Mouse (Mus musculus) midbrain, embryonic 16.5 days (tissue): Measurements from ENCODE around the gene Hdac7. TPM values are rescaled to one million over a fixed set of nuclear protein-coding genes. Genes with fewer than 3 reads are reported as not detected.

Source experiments
- ATAC-seq: fragments of 200-750 bp; cut with Nextera tagmentation; 2 replicates; pipeline ENCODE4 v1.8.0; 2017; ENCODE audit warnings: moderate TSS enrichment
- H3K27ac ChIP-seq: fragments of 300-500 bp; sonication (generic); 2 replicates; pipeline ENCODE4 v1.5.1; 2014; ENCODE audit warnings: mild to moderate bottlenecking, low read length, mixed read lengths
- H3K27me3 ChIP-seq: fragments of 300-500 bp; sonication (generic); 2 replicates; pipeline ENCODE4 v1.6.1; 2014; ENCODE audit warnings: low read depth, low read length, mixed read lengths; ENCODE audit not compliant: control insufficient read depth, insufficient read depth
- H3K36me3 ChIP-seq: fragments of 300-500 bp; sonication (generic); 2 replicates; pipeline ENCODE4 v1.6.1; 2014; ENCODE audit warnings: mild to moderate bottlenecking, low read length, moderate library complexity, mixed read lengths; ENCODE audit not compliant: control insufficient read depth, insufficient read depth
- H3K4me1 ChIP-seq: fragments of 300-500 bp; sonication (generic); 2 replicates; pipeline ENCODE4 v1.6.1; 2014; ENCODE audit warnings: mild to moderate bottlenecking, low read length, mixed read lengths; ENCODE audit not compliant: control insufficient read depth, insufficient read depth
- H3K4me2 ChIP-seq: fragments of 300-500 bp; sonication (generic); 2 replicates; pipeline ENCODE4 v1.6.1; 2014; ENCODE audit warnings: mild to moderate bottlenecking, low read length, mixed read lengths
- H3K4me3 ChIP-seq: fragments of 300-500 bp; sonication (generic); 2 replicates; pipeline ENCODE4 v1.5.1; 2014; ENCODE audit warnings: low read depth, mild to moderate bottlenecking, low read length, moderate library complexity, mixed read lengths
- H3K9ac ChIP-seq: fragments of 300-500 bp; sonication (generic); 2 replicates; pipeline ENCODE4 v1.6.1; 2014; ENCODE audit warnings: low read depth, low read length, mixed read lengths
- H3K9me3 ChIP-seq: fragments of 300-500 bp; sonication (generic); replicated peaks from 2 replicates; pipeline ENCODE4 v1.6.1; 2014; ENCODE audit warnings: mild to moderate bottlenecking, low read length, mixed read lengths; ENCODE audit not compliant: control insufficient read depth, poor library complexity, severe bottlenecking
- WGBS: fragments of 180-500 bp; shearing (Covaris S2); extraction: QIAGEN DNeasy Blood & Tissue Kit; methylation state at CpG from one replicate; pipeline ENCODE4 v1.1.7; 2014; 5-methylcytosine and 5-hydroxymethylcytosine counted together
- polyA plus RNA-seq: library from polyadenylated mRNA; unstranded; fragments of >200 nt; fragmentation: Nextera tagmentation; extraction: Ambion mirVana; gene quantifications from 2 replicates; pipeline ENCODE4 v1.2.1, GENCODE M21; 2015

Hdac7 gene
- polyA plus RNA-seq, 1 experiment from 2014 or later = 28.6 TPM

DNA sequence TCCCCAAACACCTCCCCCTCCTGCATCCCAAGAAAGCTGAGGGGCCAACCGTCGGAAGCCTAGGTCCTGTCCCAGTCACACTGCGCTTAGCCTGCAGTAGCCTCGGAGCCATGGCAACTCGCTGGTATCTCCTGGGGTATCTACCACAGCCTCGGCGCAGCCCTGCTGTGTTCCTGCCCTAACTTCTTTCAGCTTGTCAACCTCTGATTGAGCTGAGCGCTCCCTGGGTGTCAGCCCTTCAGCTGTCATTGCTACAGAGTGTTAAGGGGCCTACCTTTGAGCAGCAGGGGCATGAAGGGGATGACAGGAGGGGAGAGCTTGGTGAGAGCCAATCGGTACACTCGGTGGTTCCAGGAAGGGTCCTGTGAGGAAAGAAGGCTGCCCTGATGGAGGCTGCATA is 96.0 kb downstream of the Hdac7 start:
- Histone ChIP-seq H3K4me1 (peaks cover 5% of the 10 kb centered on the region; the same call in 1 of the 2 replicates), H3K9me3 (no peaks in the 10 kb centered on the region), H3K9ac (no peak overlapping the region), H3K4me3 (no peak overlapping the region), H3K27me3 (no peaks in the 10 kb centered on the region), H3K27ac (no peak overlapping the region), H3K36me3 (no peaks in the 10 kb centered on the region; the same call in 1 of the 2 replicates), H3K4me2 (no peak overlapping the region)
- WGBS = 28% methylated on average over 10 of the region's 10 CpGs
- no peak for ATAC-seq

GRCm38 (mm10) chr15:97747486-97747885 is 96.8 kb downstream of the Hdac7 start:
- no peaks in the 10 kb centered on the region for H3K27me3 ChIP-seq
- H3K4me3 ChIP-seq = no peak overlapping the region
- no peaks in the 10 kb centered on the region; the same call in 1 of the 2 replicates for H3K36me3 ChIP-seq
- ATAC-seq = no peak
- no peaks in the 10 kb centered on the region for H3K9me3 ChIP-seq
- H3K4me2 ChIP-seq = no peak overlapping the region
- H3K27ac ChIP-seq = no peak overlapping the region
- peaks cover 5% of the 10 kb centered on the region; the same call in 1 of the 2 replicates for H3K4me1 ChIP-seq
- no peak overlapping the region for H3K9ac ChIP-seq
- 87% methylated on average over 4 of the region's 4 CpGs for WGBS

DNA sequence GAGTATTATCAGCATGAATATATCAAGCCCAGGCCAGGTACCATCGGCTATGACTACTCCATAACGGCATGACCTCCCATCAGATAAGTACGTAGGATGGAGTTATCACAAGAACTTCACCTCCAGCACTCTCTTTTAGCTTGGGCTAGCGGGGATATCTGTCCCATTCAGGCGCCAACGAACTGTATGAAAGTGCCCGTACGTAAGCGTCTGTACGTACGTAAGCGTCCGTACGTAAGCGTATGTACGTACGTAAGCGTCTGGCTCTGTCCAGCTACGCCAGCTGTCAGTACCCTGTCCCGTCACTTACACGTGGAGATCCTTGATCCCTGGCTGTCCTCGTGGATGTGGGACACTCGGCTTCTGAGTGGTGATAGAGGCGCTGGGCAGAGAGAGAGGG is 97.6 kb downstream of the Hdac7 start:
- Histone ChIP-seq H3K9me3 (no peaks in the 10 kb centered on the region), H3K4me1 (peaks cover 10% of the 10 kb centered on the region; the same call in 1 of the 2 replicates), H3K4me2 (no peak overlapping the region), H3K36me3 (no peaks in the 10 kb centered on the region; the same call in 1 of the 2 replicates), H3K9ac (no peak overlapping the region), H3K4me3 (no peak overlapping the region), H3K27me3 (no peaks in the 10 kb centered on the region), H3K27ac (no peak overlapping the region)
- WGBS = 96% methylated on average over 24 of the region's 24 CpGs
- no peak for ATAC-seq

GRCm38 (mm10) chr15:97746278-97746677 is 98.0 kb downstream of the Hdac7 start:
- H3K4me1 ChIP-seq = peaks cover 10% of the 10 kb centered on the region; the same call in 1 of the 2 replicates
- no peak overlapping the region for H3K4me3 ChIP-seq
- no peaks in the 10 kb centered on the region for H3K9me3 ChIP-seq
- H3K27me3 ChIP-seq = no peaks in the 10 kb centered on the region
- H3K4me2 ChIP-seq = no peak overlapping the region
- ATAC-seq = no peak
- no peak overlapping the region for H3K27ac ChIP-seq
- no peaks in the 10 kb centered on the region; the same call in 1 of the 2 replicates for H3K36me3 ChIP-seq
- H3K9ac ChIP-seq = no peak overlapping the region
- WGBS = 92% methylated on average over 10 of the region's 10 CpGs

GRCm38 (mm10) chr15:97745331-97745730 is 99.0 kb downstream of the Hdac7 start:
- no peaks in the 10 kb centered on the region; the same call in 1 of the 2 replicates for H3K36me3 ChIP-seq
- H3K4me2 ChIP-seq = no peak overlapping the region
- WGBS = 79% methylated on average over 10 of the region's 10 CpGs
- no peak overlapping the region for H3K27ac ChIP-seq
- ATAC-seq = no peak
- no peak overlapping the region for H3K9ac ChIP-seq
- H3K4me1 ChIP-seq = peaks cover 6% of the 10 kb centered on the region; the same call in 1 of the 2 replicates
- no peak overlapping the region for H3K4me3 ChIP-seq
- H3K9me3 ChIP-seq = no peaks in the 10 kb centered on the region
- H3K27me3 ChIP-seq = no peaks in the 10 kb centered on the region

- 62% methylated on average over 10 of the region's 10 CpGs for WGBS
- no peak overlapping the region for H3K4me3 ChIP-seq
- no peak overlapping the region for H3K4me2 ChIP-seq
- peaks cover 6% of the 10 kb centered on the region; the same call in 1 of the 2 replicates for H3K4me1 ChIP-seq
- H3K27me3 ChIP-seq = no peaks in the 10 kb centered on the region
- no peak overlapping the region for H3K27ac ChIP-seq
- H3K9me3 ChIP-seq = no peaks in the 10 kb centered on the region
- ATAC-seq = no peak
- H3K9ac ChIP-seq = no peak overlapping the region
- no peaks in the 10 kb centered on the region; the same call in 1 of the 2 replicates for H3K36me3 ChIP-seq
These were observed 99.4 kb downstream of the Hdac7 start for GRCm38 (mm10) chr15:97744930-97745329.

GRCm38 (mm10) chr15:97743961-97744525 is 100.3 kb downstream of the Hdac7 start:
- H3K4me2 ChIP-seq = no peak overlapping the region
- 79% methylated on average over 12 of the region's 12 CpGs for WGBS
- H3K27me3 ChIP-seq = no peaks in the 10 kb centered on the region
- H3K9me3 ChIP-seq = 0 out of 2 replicates have a peak, but pooled peaks cover 2% of the 10 kb centered on the region
- H3K27ac ChIP-seq = no peak overlapping the region
- no peak overlapping the region for H3K4me3 ChIP-seq
- H3K9ac ChIP-seq = no peak overlapping the region
- H3K4me1 ChIP-seq = peaks cover 6% of the 10 kb centered on the region; the same call in 1 of the 2 replicates
- ATAC-seq = no peak
- no peaks in the 10 kb centered on the region; the same call in 1 of the 2 replicates for H3K36me3 ChIP-seq

- no peak overlapping the region for H3K4me2 ChIP-seq
- H3K9me3 ChIP-seq = 0 out of 2 replicates have a peak, but pooled peaks cover 2% of the 10 kb centered on the region
- no peaks in the 10 kb centered on the region for H3K27me3 ChIP-seq
- WGBS = 87% methylated on average over 5 of the region's 5 CpGs
- no peaks in the 10 kb centered on the region; the same call in 1 of the 2 replicates for H3K36me3 ChIP-seq
- peaks cover 6% of the 10 kb centered on the region; the same call in 1 of the 2 replicates for H3K4me1 ChIP-seq
- no peak overlapping the region for H3K4me3 ChIP-seq
- ATAC-seq = no peak
- no peak overlapping the region for H3K27ac ChIP-seq
- no peak overlapping the region for H3K9ac ChIP-seq
These were observed 101.1 kb downstream of the Hdac7 start for GRCm38 (mm10) chr15:97743210-97743609.
